Comparison of ENCODE assay signal across 22 mouse cellular contexts in genomic region chr11:4158676-4159075, GRCm38 (mm10). TPM values are rescaled to one million over a fixed set of nuclear protein-coding genes. Genes with fewer than 3 reads are reported as not detected.
DNase-seq lines count a peak whose midpoint lies in the region; ATAC-seq and TF ChIP-seq lines count a peak whose summit lies in the region.
"Had no signal": no experiment of that assay in that cellular context is flagged by ENCODE, and none has a peak within 500 bp of the region (broad histone marks: within the 10 kb centered on the region; RNA-seq: fewer than 3 reads in every experiment).

No protein-coding gene starts in this region.

- H3K9ac ChIP-seq in forebrain, embryonic 16.5 days (replicated peaks; ENCODE audit: low read depth, low read length), result no peak overlapping the region
- H3K9ac ChIP-seq in hindbrain, embryonic 15.5 days, result no peak overlapping the region
- H3K9ac ChIP-seq in kidney, embryonic 14.5 days (ENCODE audit: low read depth, low read length), result no peak overlapping the region
- H3K9ac ChIP-seq: stomach, embryonic 15.5 days had no signal

- ATAC-seq in forebrain, embryonic 16.5 days, result no peak
- no peak for ATAC-seq in hindbrain, embryonic 15.5 days (ENCODE audit: low FRiP score, low read depth)
- ATAC-seq in kidney, embryonic 14.5 days (ENCODE audit: low FRiP score, low TSS enrichment), result no peak
- ATAC-seq: intestine, postnatal 0 days had no signal

- no peak overlapping the region for H3K27ac ChIP-seq in forebrain, embryonic 10.5 days
- H3K27ac ChIP-seq in forebrain, embryonic 16.5 days (ENCODE audit: low read length), result no peak overlapping the region
- H3K27ac ChIP-seq in hindbrain, embryonic 15.5 days (replicated peaks), result no peak overlapping the region
- H3K27ac ChIP-seq in hindbrain, embryonic 10.5 days, result no peak overlapping the region
- H3K27ac ChIP-seq in kidney, embryonic 14.5 days (ENCODE audit: low read depth, low read length), result no peak overlapping the region
- H3K27ac ChIP-seq in testis, adult 2 months (ENCODE audit: control insufficient read depth, insufficient read depth, low read depth, low read length), result no peak overlapping the region
- H3K27ac ChIP-seq: layer of hippocampus, adult 2 months; stomach, embryonic 15.5 days had no signal

- DNase-seq in forebrain, embryonic 10.5 days (ENCODE audit: extremely low spot score, low spot score), result no peak
- DNase-seq in hindbrain, embryonic 10.5 days (ENCODE audit: low spot score), result no peak
- DNase-seq in kidney, postnatal 25 days, result peak; percentile 34 to 60
- no peak for DNase-seq in testis, postnatal 10 days (ENCODE audit: low spot score)
- DNase-seq: adrenal gland, postnatal 25 days; cerebellum, adult 8-10 months; cerebellum, postnatal 36 days; embryo, embryonic 11 days; gastrocnemius, postnatal 25 days; heart, adult 18-20 months; lung, postnatal 4 days; midbrain, embryonic 14.5 days; right cerebral cortex, adult 18-20 months; thymus, adult 2 months; thymus, postnatal 4 days had no signal

- H3K9me3 ChIP-seq in forebrain, embryonic 10.5 days, result no peaks in the 10 kb centered on the region
- no peaks in the 10 kb centered on the region for H3K9me3 ChIP-seq in forebrain, embryonic 16.5 days (ENCODE audit: control insufficient read depth, low read length)
- H3K9me3 ChIP-seq in hindbrain, embryonic 15.5 days, result no peaks in the 10 kb centered on the region
- no peaks in the 10 kb centered on the region for H3K9me3 ChIP-seq in hindbrain, embryonic 10.5 days
- no peaks in the 10 kb centered on the region for H3K9me3 ChIP-seq in kidney, embryonic 14.5 days (ENCODE audit: control insufficient read depth, low read length)
- H3K9me3 ChIP-seq: stomach, embryonic 15.5 days had no signal

- H3K4me2 ChIP-seq in forebrain, embryonic 16.5 days (ENCODE audit: low read length), result no peak overlapping the region
- H3K4me2 ChIP-seq in hindbrain, embryonic 15.5 days, result peak overlapping the region; percentile 91
- H3K4me2 ChIP-seq in kidney, embryonic 14.5 days (replicated peaks; ENCODE audit: low read depth, low read length), result no peak overlapping the region

- peak overlapping the region; percentile 67; the same call in 1 of the 2 replicates for H3K4me3 ChIP-seq in forebrain, embryonic 10.5 days
- H3K4me3 ChIP-seq in forebrain, embryonic 16.5 days (replicated peaks; ENCODE audit: low read length), result no peak overlapping the region
- no peak overlapping the region for H3K4me3 ChIP-seq in hindbrain, embryonic 15.5 days
- no peak overlapping the region for H3K4me3 ChIP-seq in hindbrain, embryonic 10.5 days
- H3K4me3 ChIP-seq in kidney, embryonic 14.5 days (ENCODE audit: low read length), result no peak overlapping the region
- peak overlapping the region; percentile 96 for H3K4me3 ChIP-seq in testis, adult 2 months (ENCODE audit: control insufficient read depth, low read depth, low read length)
- H3K4me3 ChIP-seq: layer of hippocampus, adult 2 months; stomach, embryonic 15.5 days had no signal

- 91% methylated on average over 3 of the region's 3 CpGs for WGBS in forebrain, embryonic 10.5 days
- 78% methylated on average over 3 of the region's 3 CpGs for WGBS in forebrain, embryonic 16.5 days
- WGBS in hindbrain, embryonic 15.5 days, result 86% methylated on average over 3 of the region's 3 CpGs
- WGBS in hindbrain, embryonic 10.5 days, result 94% methylated on average over 3 of the region's 3 CpGs
- 90% methylated on average over 3 of the region's 3 CpGs for WGBS in kidney, embryonic 14.5 days

- peaks cover 30% of the 10 kb centered on the region for H3K36me3 ChIP-seq in forebrain, embryonic 10.5 days (replicated peaks)
- no peaks in the 10 kb centered on the region; the same call in 1 of the 2 replicates for H3K36me3 ChIP-seq in forebrain, embryonic 16.5 days (ENCODE audit: control insufficient read depth, insufficient read depth)
- peaks cover 14% of the 10 kb centered on the region for H3K36me3 ChIP-seq in hindbrain, embryonic 15.5 days
- H3K36me3 ChIP-seq in hindbrain, embryonic 10.5 days, result peaks cover 31% of the 10 kb centered on the region
- H3K36me3 ChIP-seq in kidney, embryonic 14.5 days (ENCODE audit: control insufficient read depth, insufficient read depth, low read length), result peaks cover 26% of the 10 kb centered on the region
- no peaks in the 10 kb centered on the region; the same call in 1 of the 2 replicates for H3K36me3 ChIP-seq in testis, adult 2 months (ENCODE audit: control insufficient read depth, insufficient read depth, low read length)

- TF ChIP-seq POLR2A in testis, adult 2 months (IDR thresholded peaks at IDR 0.05; ENCODE audit: control insufficient read depth, low read depth, low read length), result no peak

- H3K4me1 ChIP-seq in forebrain, embryonic 10.5 days, result peaks cover 36% of the 10 kb centered on the region
- H3K4me1 ChIP-seq in forebrain, embryonic 16.5 days (replicated peaks; ENCODE audit: control insufficient read depth, insufficient read depth, low read length), result peaks cover 32% of the 10 kb centered on the region
- peaks cover 51% of the 10 kb centered on the region for H3K4me1 ChIP-seq in hindbrain, embryonic 15.5 days (replicated peaks)
- peaks cover 37% of the 10 kb centered on the region for H3K4me1 ChIP-seq in hindbrain, embryonic 10.5 days (replicated peaks)
- peaks cover 15% of the 10 kb centered on the region for H3K4me1 ChIP-seq in kidney, embryonic 14.5 days (ENCODE audit: control insufficient read depth, insufficient read depth, low read length)
- peaks cover 2% of the 10 kb centered on the region; the same call in 1 of the 2 replicates for H3K4me1 ChIP-seq in testis, adult 2 months (ENCODE audit: control insufficient read depth, insufficient read depth, low read length)

- H3K27me3 ChIP-seq in forebrain, embryonic 10.5 days (ENCODE audit: poor library complexity, severe bottlenecking), result no peaks in the 10 kb centered on the region
- H3K27me3 ChIP-seq in forebrain, embryonic 16.5 days (replicated peaks; ENCODE audit: control insufficient read depth, insufficient read depth, low read length), result no peaks in the 10 kb centered on the region
- no peaks in the 10 kb centered on the region for H3K27me3 ChIP-seq in hindbrain, embryonic 15.5 days
- H3K27me3 ChIP-seq in hindbrain, embryonic 10.5 days (ENCODE audit: insufficient read depth, poor library complexity, severe bottlenecking), result no peaks in the 10 kb centered on the region
- H3K27me3 ChIP-seq in kidney, embryonic 14.5 days (ENCODE audit: control insufficient read depth, insufficient read depth, low read length), result no peaks in the 10 kb centered on the region
- H3K27me3 ChIP-seq in testis, adult 2 months (ENCODE audit: control insufficient read depth, insufficient read depth, low read length), result no peaks in the 10 kb centered on the region
- H3K27me3 ChIP-seq: stomach, embryonic 15.5 days had no signal

- no peak for TF ChIP-seq CTCF in testis, adult 2 months (IDR thresholded peaks at IDR 0.05; ENCODE audit: control insufficient read depth, insufficient read depth, insufficient replicate concordance, low read depth, low read length)

RNA-seq across cellular contexts. Expression of gene Ccdc157, which starts 1.4 kb away (rescaled TPM):
- polyA plus RNA-seq in forebrain, embryonic 10.5 days (2016; fragmentation: Nextera tagmentation; extraction: Ambion mirVana), result 6.5 and 7.8 TPM in 2 replicates
- polyA plus RNA-seq in forebrain, embryonic 16.5 days (2015; fragmentation: Nextera tagmentation; extraction: Ambion mirVana), result 6.7 and 8.0 TPM in 2 replicates
- 8.3 and 10.0 TPM in 2 replicates for polyA plus RNA-seq in hindbrain, embryonic 15.5 days (2015; fragmentation: Nextera tagmentation; extraction: Ambion mirVana)
- 7.8 and 8.5 TPM in 2 replicates for polyA plus RNA-seq in hindbrain, embryonic 10.5 days (2016; fragmentation: Nextera tagmentation; extraction: Ambion mirVana)
- 4.3 and 6.8 TPM in 2 replicates for polyA plus RNA-seq in kidney, embryonic 14.5 days (2014; fragmentation: Nextera tagmentation; extraction: Ambion mirVana)
- polyA plus RNA-seq in testis, adult 2 months (2012; rRNA removed), result 46.5 and 48.8 TPM in 2 replicates

RNA-seq across cellular contexts. Expression of gene Sf3a1, which starts 1.5 kb away (rescaled TPM):
- 103 and 104 TPM in 2 replicates for polyA plus RNA-seq in forebrain, embryonic 10.5 days (2016; fragmentation: Nextera tagmentation; extraction: Ambion mirVana)
- 59.4 and 60.6 TPM in 2 replicates for polyA plus RNA-seq in forebrain, embryonic 16.5 days (2015; fragmentation: Nextera tagmentation; extraction: Ambion mirVana)
- 46.5 and 52.9 TPM in 2 replicates for polyA plus RNA-seq in hindbrain, embryonic 15.5 days (2015; fragmentation: Nextera tagmentation; extraction: Ambion mirVana)
- polyA plus RNA-seq in hindbrain, embryonic 10.5 days (2016; fragmentation: Nextera tagmentation; extraction: Ambion mirVana), result 92.1 and 95.3 TPM in 2 replicates
- polyA plus RNA-seq in kidney, embryonic 14.5 days (2014; fragmentation: Nextera tagmentation; extraction: Ambion mirVana), result 55.7 and 72.5 TPM in 2 replicates
- polyA plus RNA-seq in testis, adult 2 months (2012; rRNA removed), result 32.9 and 35.1 TPM in 2 replicates

RNA-seq across cellular contexts. Expression of gene Rnf215, which starts 23.7 kb away (rescaled TPM):
- 19.1 and 19.7 TPM in 2 replicates for polyA plus RNA-seq in forebrain, embryonic 10.5 days (2016; fragmentation: Nextera tagmentation; extraction: Ambion mirVana)
- polyA plus RNA-seq in forebrain, embryonic 16.5 days (2015; fragmentation: Nextera tagmentation; extraction: Ambion mirVana), result 51.7 and 52.6 TPM in 2 replicates
- polyA plus RNA-seq in hindbrain, embryonic 15.5 days (2015; fragmentation: Nextera tagmentation; extraction: Ambion mirVana), result 46.4 and 48.7 TPM in 2 replicates
- 22.0 and 25.8 TPM in 2 replicates for polyA plus RNA-seq in hindbrain, embryonic 10.5 days (2016; fragmentation: Nextera tagmentation; extraction: Ambion mirVana)
- 21.0 and 28.3 TPM in 2 replicates for polyA plus RNA-seq in kidney, embryonic 14.5 days (2014; fragmentation: Nextera tagmentation; extraction: Ambion mirVana)
- polyA plus RNA-seq in testis, adult 2 months (2012; rRNA removed), result 4.2 and 4.5 TPM in 2 replicates

RNA-seq across cellular contexts. Expression of gene Tbc1d10a, which starts 27.9 kb away (rescaled TPM):
- 24.4 and 25.4 TPM in 2 replicates for polyA plus RNA-seq in forebrain, embryonic 10.5 days (2016; fragmentation: Nextera tagmentation; extraction: Ambion mirVana)
- 29.1 and 33.4 TPM in 2 replicates for polyA plus RNA-seq in forebrain, embryonic 16.5 days (2015; fragmentation: Nextera tagmentation; extraction: Ambion mirVana)
- polyA plus RNA-seq in hindbrain, embryonic 15.5 days (2015; fragmentation: Nextera tagmentation; extraction: Ambion mirVana), result 36.3 and 38.1 TPM in 2 replicates
- 29.4 and 32.3 TPM in 2 replicates for polyA plus RNA-seq in hindbrain, embryonic 10.5 days (2016; fragmentation: Nextera tagmentation; extraction: Ambion mirVana)
- polyA plus RNA-seq in kidney, embryonic 14.5 days (2014; fragmentation: Nextera tagmentation; extraction: Ambion mirVana), result 28.8 and 29.7 TPM in 2 replicates
- polyA plus RNA-seq in testis, adult 2 months (2012; rRNA removed), result 40.6 and 42.1 TPM in 2 replicates

RNA-seq across cellular contexts. Expression of gene Sec14l2, which starts 35.5 kb away (rescaled TPM):
- polyA plus RNA-seq in forebrain, embryonic 10.5 days (2016; fragmentation: Nextera tagmentation; extraction: Ambion mirVana), result 3.0 and 3.5 TPM in 2 replicates
- 1.6 and 1.7 TPM in 2 replicates for polyA plus RNA-seq in forebrain, embryonic 16.5 days (2015; fragmentation: Nextera tagmentation; extraction: Ambion mirVana)
- 6.1 and 6.4 TPM in 2 replicates for polyA plus RNA-seq in hindbrain, embryonic 15.5 days (2015; fragmentation: Nextera tagmentation; extraction: Ambion mirVana)
- polyA plus RNA-seq in hindbrain, embryonic 10.5 days (2016; fragmentation: Nextera tagmentation; extraction: Ambion mirVana), result 2.6 and 3.0 TPM in 2 replicates
- polyA plus RNA-seq in kidney, embryonic 14.5 days (2014; fragmentation: Nextera tagmentation; extraction: Ambion mirVana), result 1.1 and 1.2 TPM in 2 replicates
- 2.2 and 4.8 TPM in 2 replicates for polyA plus RNA-seq in testis, adult 2 months (2012; rRNA removed)

Comparison
In these comparisons a context has a peak if more than half of its experiments do, and no peak if none do; other contexts are left out.
1. H3K4me3 ChIP-seq: peak in forebrain, embryonic 10.5 days (single experiment) and testis, adult 2 months (single experiment); none in forebrain, embryonic 16.5 days (single experiment), hindbrain, embryonic 15.5 days (single experiment), hindbrain, embryonic 10.5 days (single experiment) and kidney, embryonic 14.5 days (single experiment).
2. DNase-seq: peak in kidney, postnatal 25 days (2 of 2); none in forebrain, embryonic 10.5 days (single experiment), hindbrain, embryonic 10.5 days (single experiment) and testis, postnatal 10 days (single experiment).